Mouse (Mus musculus) kidney, adult 11 months (tissue): ENCODE data around the gene Best1.

Experiments
- DNase-seq: peaks from one replicate; pipeline ENCODE4 v3.0.0; 2022

Gene Best1

GRCm38 (mm10) chr19:10001206-10001969 is at the start of gene Best1, which contains the start of gene Rab3il1:
Gene Best1 (minus strand): TSS chr19:10001633.
Gene Rab3il1 (plus strand): TSS chr19:10001669.
- no peak for DNase-seq

GRCm38 (mm10) chr19:10050438-10050837 is 49.0 kb upstream of the Best1 start:
- no peak for DNase-seq

- DNase-seq = no peak
These were observed 48.1 kb upstream of the Best1 start for GRCm38 (mm10) chr19:10049533-10049932.

GRCm38 (mm10) chr19:10046983-10047382 is 45.5 kb upstream of the Best1 start:
- no peak for DNase-seq

GRCm38 (mm10) chr19:10046346-10046745 is 44.9 kb upstream of the Best1 start:
- DNase-seq = peak; percentile 82

GRCm38 (mm10) chr19:10045707-10046106 is 44.3 kb upstream of the Best1 start:
- DNase-seq = no peak

GRCm38 (mm10) chr19:10043643-10044042 is 42.2 kb upstream of the Best1 start:
- peak; percentile 82 for DNase-seq

GRCm38 (mm10) chr19:10042816-10043215 is 41.4 kb upstream of the Best1 start:
- DNase-seq = no peak

GRCm38 (mm10) chr19:10042232-10042631 is 40.8 kb upstream of the Best1 start:
- DNase-seq = no peak

- DNase-seq = peak; percentile 87
These were observed 40.1 kb upstream of the Best1 start, which contains the start of gene Fads3 for GRCm38 (mm10) chr19:10041388-10042148. Gene Fads3 (plus strand): TSS chr19:10041569.

GRCm38 (mm10) chr19:10040866-10041387 is 39.5 kb upstream of the Best1 start:
- no peak for DNase-seq

GRCm38 (mm10) chr19:10039615-10040014 is 38.2 kb upstream of the Best1 start:
- DNase-seq = no peak

- peak; percentile 69 for DNase-seq
These were observed 37.5 kb upstream of the Best1 start for GRCm38 (mm10) chr19:10038910-10039309.

GRCm38 (mm10) chr19:10038364-10038763 is 36.9 kb upstream of the Best1 start:
- DNase-seq = no peak

- DNase-seq = peak; percentile 71
These were observed 36.1 kb upstream of the Best1 start for GRCm38 (mm10) chr19:10037534-10037933.

- DNase-seq = no peak
These were observed 33.5 kb upstream of the Best1 start for GRCm38 (mm10) chr19:10034785-10035447.

- no peak for DNase-seq
These were observed 32.9 kb upstream of the Best1 start for GRCm38 (mm10) chr19:10034356-10034755.

- no peak for DNase-seq
These were observed 32.0 kb upstream of the Best1 start for GRCm38 (mm10) chr19:10033211-10033973.

GRCm38 (mm10) chr19:10029746-10030145 is 28.3 kb upstream of the Best1 start:
- peak; percentile 83 for DNase-seq

GRCm38 (mm10) chr19:10025169-10025875 is 23.9 kb upstream of the Best1 start:
- peak; percentile 69 for DNase-seq

GRCm38 (mm10) chr19:10023304-10023758 is 21.9 kb upstream of the Best1 start:
- no peak for DNase-seq
